Mouse (Mus musculus) liver, embryonic 15.5 days (tissue): ENCODE data around the gene Fars2. TPM values are rescaled to one million over a fixed set of nuclear protein-coding genes. Genes with fewer than 3 reads are reported as not detected.

Experiments
- ATAC-seq: fragments of 200-750 bp; cut with Nextera tagmentation; 2 replicates; pipeline ENCODE4 v1.8.0; 2017; ENCODE audit warnings: moderate number of reproducible peaks, mild to moderate bottlenecking, moderate library complexity; ENCODE audit not compliant: insufficient read depth
- H3K27ac ChIP-seq: fragments of 300-500 bp; sonication (generic); replicated peaks from 2 replicates; pipeline ENCODE4 v1.5.1; 2015; ENCODE audit warnings: mild to moderate bottlenecking, inconsistent platforms
- H3K27me3 ChIP-seq: fragments of 300-500 bp; sonication (generic); 2 replicates; pipeline ENCODE4 v1.6.1; 2015; ENCODE audit warnings: mild to moderate bottlenecking, inconsistent platforms
- H3K36me3 ChIP-seq: fragments of 300-500 bp; sonication (generic); replicated peaks from 2 replicates; pipeline ENCODE4 v1.6.1; 2015; ENCODE audit warnings: moderate library complexity, mild to moderate bottlenecking, inconsistent platforms
- H3K4me1 ChIP-seq: fragments of 300-500 bp; sonication (generic); replicated peaks from 2 replicates; pipeline ENCODE4 v1.6.1; 2015; ENCODE audit warnings: inconsistent platforms
- H3K4me2 ChIP-seq: fragments of 300-500 bp; sonication (generic); 2 replicates; pipeline ENCODE4 v1.6.1; 2015; ENCODE audit warnings: moderate library complexity, mild to moderate bottlenecking, inconsistent platforms
- H3K4me3 ChIP-seq: fragments of 300-500 bp; sonication (generic); replicated peaks from 2 replicates; pipeline ENCODE4 v1.5.1; 2015; ENCODE audit warnings: mild to moderate bottlenecking, inconsistent platforms
- H3K9ac ChIP-seq: fragments of 300-500 bp; sonication (generic); 2 replicates; pipeline ENCODE4 v1.6.1; 2015; ENCODE audit warnings: moderate library complexity, mild to moderate bottlenecking, inconsistent platforms
- H3K9me3 ChIP-seq: fragments of 300-500 bp; sonication (generic); replicated peaks from 2 replicates; pipeline ENCODE4 v1.6.1; 2016; ENCODE audit warnings: inconsistent platforms
- WGBS: fragments of 180-500 bp; shearing (Covaris S2); methylation state at CpG from one replicate; pipeline ENCODE4 v1.1.7; 2015; ENCODE audit warnings: mixed read lengths; ENCODE audit not compliant: insufficient replicate concordance; 5-methylcytosine and 5-hydroxymethylcytosine counted together
- polyA plus RNA-seq: library from polyadenylated mRNA; unstranded; fragments of >200 nt; fragmentation: Nextera tagmentation; extraction: Ambion mirVana; gene quantifications from 2 replicates; pipeline ENCODE4 v1.2.1, GENCODE M21; 2015

Gene Fars2
- polyA plus RNA-seq, 1 experiment from 2014 or later: 26.7 TPM

GRCm38 (mm10) chr13:36729731-36730340, 612.6 kb downstream of the Fars2 start:
- H3K27me3 ChIP-seq: peaks cover 98% of the 10 kb centered on the region
- 25% methylated on average over 13 of the region's 13 CpGs for whole genome bisulfite sequencing
- H3K4me2 ChIP-seq: peak overlapping the region; percentile 3; the same call in 1 of the 2 replicates
- H3K9ac ChIP-seq: no peak overlapping the region
- no peaks in the 10 kb centered on the region for H3K36me3 ChIP-seq
- H3K4me3 ChIP-seq: no peak overlapping the region
- no peak overlapping the region for H3K27ac ChIP-seq
- H3K4me1 ChIP-seq: peaks cover 26% of the 10 kb centered on the region
- no peak for ATAC-seq
- H3K9me3 ChIP-seq: no peaks in the 10 kb centered on the region

DNA sequence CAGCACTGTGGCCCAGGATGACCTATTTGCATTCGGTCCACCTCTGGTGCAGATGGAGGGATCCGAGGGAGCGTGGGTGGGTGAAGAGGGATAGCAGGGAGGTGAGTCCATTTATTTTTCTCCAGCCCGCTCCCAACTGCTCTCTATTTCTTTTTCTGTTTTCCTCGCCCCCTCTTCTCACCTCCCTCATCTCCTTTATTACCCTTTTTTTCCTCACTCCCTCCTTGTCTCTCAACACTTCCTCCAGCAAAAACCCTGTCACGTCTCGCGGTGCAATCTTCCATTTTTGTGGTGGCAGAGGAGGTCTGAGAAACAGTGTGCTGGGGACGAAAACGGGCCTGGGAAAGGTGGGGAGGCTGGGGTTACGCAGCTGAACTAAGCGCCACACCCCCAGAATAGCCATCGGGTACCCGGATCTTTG, 613.1 kb downstream of the Fars2 start:
- no peak overlapping the region for H3K4me3 ChIP-seq
- H3K9ac ChIP-seq: no peak overlapping the region
- ATAC-seq: no peak
- WGBS: 15% methylated on average over 14 of the region's 14 CpGs
- peaks cover 98% of the 10 kb centered on the region for H3K27me3 ChIP-seq
- H3K27ac ChIP-seq: no peak overlapping the region
- peak overlapping the region; percentile 3; the same call in 1 of the 2 replicates for H3K4me2 ChIP-seq
- H3K9me3 ChIP-seq: no peaks in the 10 kb centered on the region
- no peaks in the 10 kb centered on the region for H3K36me3 ChIP-seq
- H3K4me1 ChIP-seq: peaks cover 26% of the 10 kb centered on the region

GRCm38 (mm10) chr13:36731016-36731930, 614.1 kb downstream of the Fars2 start:
- H3K4me1 ChIP-seq: peaks cover 25% of the 10 kb centered on the region
- no peaks in the 10 kb centered on the region for H3K36me3 ChIP-seq
- peaks cover 98% of the 10 kb centered on the region for H3K27me3 ChIP-seq
- WGBS: 6% methylated on average over 34 of the region's 34 CpGs
- no peaks in the 10 kb centered on the region for H3K9me3 ChIP-seq
- H3K4me3 ChIP-seq: peak overlapping the region; percentile 48
- peak overlapping the region; percentile 58 for H3K4me2 ChIP-seq
- 0 out of 2 replicates have a peak overlapping the region, but pooled peaks have one; percentile 8 for H3K9ac ChIP-seq
- no peak for ATAC-seq
- H3K27ac ChIP-seq: 0 out of 2 replicates have a peak overlapping the region, but pooled peaks have one; percentile 14

DNA sequence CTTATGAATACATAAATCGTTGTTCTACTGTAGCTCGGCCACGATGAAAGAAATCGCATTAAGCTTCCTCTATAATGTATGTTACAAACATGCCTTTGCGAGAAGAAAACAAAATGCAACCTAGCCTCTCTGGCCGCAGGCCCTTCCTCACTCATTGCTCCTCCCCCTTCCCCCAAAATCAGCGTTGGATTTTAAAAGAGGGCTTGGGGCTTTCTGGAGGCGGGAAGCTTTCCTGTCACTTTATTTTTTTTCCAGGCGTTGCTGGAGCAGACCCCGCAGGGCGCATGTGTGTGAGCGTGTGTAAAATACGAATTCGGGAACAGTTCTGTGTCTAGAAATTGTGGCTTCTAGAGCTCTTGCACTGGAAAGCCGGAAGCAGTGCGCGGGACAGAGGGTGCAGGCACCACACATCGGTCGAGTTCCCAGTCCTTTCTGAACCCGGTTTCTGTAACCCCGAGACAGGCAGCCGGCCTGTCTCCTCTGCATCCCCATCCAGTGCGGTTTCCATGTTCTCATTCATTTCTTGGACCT, 614.8 kb downstream of the Fars2 start:
- H3K27ac ChIP-seq: no peak overlapping the region
- no peaks in the 10 kb centered on the region for H3K9me3 ChIP-seq
- H3K9ac ChIP-seq: no peak overlapping the region
- H3K36me3 ChIP-seq: no peaks in the 10 kb centered on the region
- no peak for ATAC-seq
- H3K27me3 ChIP-seq: peaks cover 98% of the 10 kb centered on the region
- H3K4me3 ChIP-seq: peak overlapping the region; percentile 48
- peaks cover 18% of the 10 kb centered on the region for H3K4me1 ChIP-seq
- WGBS: under 1% methylated on average over 23 of the region's 23 CpGs
- peak overlapping the region; percentile 58 for H3K4me2 ChIP-seq

- peak overlapping the region; percentile 48 for H3K4me3 ChIP-seq
- peaks cover 98% of the 10 kb centered on the region for H3K27me3 ChIP-seq
- H3K4me2 ChIP-seq: 0 out of 2 replicates have a peak overlapping the region, but pooled peaks have one; percentile 58
- ATAC-seq: no peak
- H3K36me3 ChIP-seq: no peaks in the 10 kb centered on the region
- WGBS: 12% methylated on average over 6 of the region's 6 CpGs
- no peak overlapping the region for H3K27ac ChIP-seq
- H3K9me3 ChIP-seq: no peaks in the 10 kb centered on the region
- no peak overlapping the region for H3K9ac ChIP-seq
- H3K4me1 ChIP-seq: peaks cover 13% of the 10 kb centered on the region; the same call in 1 of the 2 replicates
Measured at GRCm38 (mm10) chr13:36732891-36733490, 615.8 kb downstream of the Fars2 start.

- H3K27me3 ChIP-seq: peaks cover 94% of the 10 kb centered on the region
- H3K9me3 ChIP-seq: no peaks in the 10 kb centered on the region
- peak overlapping the region; percentile 48 for H3K4me3 ChIP-seq
- H3K9ac ChIP-seq: 0 out of 2 replicates have a peak overlapping the region, but pooled peaks have one; percentile 27
- under 1% methylated on average over 10 of the region's 10 CpGs for WGBS
- peaks cover 13% of the 10 kb centered on the region; the same call in 1 of the 2 replicates for H3K4me1 ChIP-seq
- H3K36me3 ChIP-seq: no peaks in the 10 kb centered on the region
- ATAC-seq: no peak
- no peak overlapping the region for H3K4me2 ChIP-seq
- H3K27ac ChIP-seq: peak overlapping the region; percentile 29; the same call in 1 of the 2 replicates
Measured at GRCm38 (mm10) chr13:36733566-36733965, 616.4 kb downstream of the Fars2 start.

DNA sequence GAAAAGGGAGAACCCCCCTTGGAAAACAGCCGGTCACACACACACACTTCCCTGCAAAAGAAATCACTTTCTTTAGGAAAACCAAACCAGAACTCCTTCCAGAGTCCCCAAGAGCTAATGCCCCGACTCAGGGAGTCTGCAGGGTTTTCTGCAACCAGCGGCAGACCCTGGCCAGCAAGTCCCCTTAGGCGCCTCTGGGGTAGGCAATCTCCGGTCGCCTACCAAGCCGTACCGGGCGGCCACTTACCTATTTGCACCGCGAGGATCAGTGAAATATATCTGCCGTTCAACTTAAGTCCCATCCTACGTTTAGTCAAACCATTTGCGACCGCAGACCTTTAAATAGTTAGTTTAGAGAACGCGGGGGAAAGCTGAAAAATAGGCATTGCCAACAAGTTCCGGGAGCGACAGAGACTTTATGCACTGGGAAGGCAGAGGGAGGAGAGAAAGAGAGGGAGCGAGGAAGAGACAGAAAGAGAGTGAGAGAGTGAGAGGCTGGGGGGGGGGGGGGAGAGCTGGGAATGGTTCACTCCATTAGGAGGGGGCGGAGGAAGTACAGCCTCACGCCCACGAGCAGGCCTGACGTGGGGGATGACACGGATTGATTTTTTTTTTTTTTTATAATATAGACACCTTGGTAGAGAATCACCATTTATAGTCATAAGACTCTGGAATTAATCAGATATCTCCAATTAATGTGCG, 616.9 kb downstream of the Fars2 start:
- H3K27me3 ChIP-seq: peaks cover 88% of the 10 kb centered on the region

GRCm38 (mm10) chr13:36734731-36735571, 617.7 kb downstream of the Fars2 start, which contains the start of gene Nrn1:
Gene Nrn1, minus strand, starts transcription at chr13:36735131.
- no peaks in the 10 kb centered on the region for H3K36me3 ChIP-seq
- peak within 1 kb of the TSS; percentile 48 for H3K4me3 ChIP-seq
- H3K9ac ChIP-seq: peak within 1 kb of the TSS; percentile 30; the same call in 1 of the 2 replicates
- H3K4me1 ChIP-seq: 0 out of 2 replicates have a peak, but pooled peaks cover 9% of the 10 kb centered on the region
- peak within 1 kb of the TSS; percentile 63 for H3K4me2 ChIP-seq
- 1% methylated on average over 50 of the region's 50 CpGs for WGBS
- peak within 1 kb of the TSS; percentile 70 for H3K27ac ChIP-seq
- peaks cover 80% of the 10 kb centered on the region for H3K27me3 ChIP-seq
- no peaks in the 10 kb centered on the region for H3K9me3 ChIP-seq
- peak; percentile 23; the same call in 1 of the 2 replicates for ATAC-seq

More for the DNA sequence above, 616.9 kb downstream of the Fars2 start:
- Histone ChIP-seq H3K4me1 (peaks cover 13% of the 10 kb centered on the region; the same call in 1 of the 2 replicates), H3K4me2 (peak overlapping the region; percentile 63), H3K36me3 (no peaks in the 10 kb centered on the region), H3K9me3 (no peaks in the 10 kb centered on the region), H3K4me3 (peak overlapping the region; percentile 48), H3K9ac (peak overlapping the region; percentile 27; the same call in 1 of the 2 replicates), H3K27ac (peak overlapping the region; percentile 29)
- 2% methylated on average over 26 of the region's 26 CpGs for WGBS
- no peak for ATAC-seq

DNA sequence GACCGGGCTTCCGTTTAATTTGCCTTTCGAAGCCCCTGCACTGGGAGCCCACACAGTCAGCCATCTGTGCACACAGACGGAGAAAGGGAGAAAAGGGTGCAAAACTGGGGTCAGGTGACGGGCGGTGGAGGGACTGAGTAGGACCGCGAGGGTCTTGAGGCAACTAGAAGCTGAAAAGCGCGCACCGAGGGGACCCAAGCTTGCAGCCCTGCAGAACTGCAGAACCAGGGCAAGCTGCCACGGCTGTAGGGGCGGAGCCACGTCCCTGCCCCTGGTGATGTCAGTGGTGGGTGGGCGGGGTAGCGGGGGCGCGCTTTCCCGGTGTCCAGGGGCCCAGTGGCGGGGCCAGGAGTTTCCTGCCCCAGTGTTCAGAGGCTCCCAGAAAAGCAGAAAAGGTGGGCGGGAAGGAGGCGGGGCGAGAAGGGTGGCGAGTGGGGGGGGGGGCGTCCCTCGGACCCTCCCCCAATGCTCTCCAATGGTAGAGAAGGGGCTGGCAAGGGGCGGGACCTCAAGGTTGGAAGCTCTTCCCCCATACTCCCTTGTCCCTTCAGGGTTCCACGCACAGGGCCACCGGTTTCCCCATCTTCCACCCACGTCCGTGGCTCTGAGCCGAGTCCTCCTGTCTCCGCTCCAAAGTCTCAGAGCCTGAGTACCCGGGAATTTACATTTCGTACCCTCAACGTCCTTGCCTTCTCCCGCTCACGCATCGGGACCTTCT, 618.8 kb downstream of the Fars2 start:
- peaks cover 70% of the 10 kb centered on the region for H3K27me3 ChIP-seq

More for the DNA sequence above, 618.8 kb downstream of the Fars2 start:
- peak; percentile 82 for ATAC-seq
- Histone ChIP-seq H3K27ac (0 out of 2 replicates have a peak overlapping the region, but pooled peaks have one; percentile 24), H3K4me2 (peak overlapping the region; percentile 63), H3K4me3 (peak overlapping the region; percentile 48), H3K9me3 (no peaks in the 10 kb centered on the region), H3K9ac (0 out of 2 replicates have a peak overlapping the region, but pooled peaks have one; percentile 30), H3K36me3 (no peaks in the 10 kb centered on the region), H3K4me1 (0 out of 2 replicates have a peak, but pooled peaks cover 9% of the 10 kb centered on the region)
- 1% methylated on average over 36 of the region's 39 CpGs for WGBS
